Mouse (Mus musculus) ES-E14 (cell line): ENCODE data around the gene Vcl.

Experiments
- CHD2 ChIP-seq: IDR thresholded peaks from 2 replicates; pipeline ENCODE4 v1.6.1; 2014; ENCODE audit warnings: mild to moderate bottlenecking, low read depth, low read length, inconsistent platforms
- HCFC1 ChIP-seq: IDR thresholded peaks from 2 replicates; pipeline ENCODE4 v1.6.1; 2012; ENCODE audit warnings: low read length, inconsistent platforms, borderline replicate concordance; ENCODE audit not compliant: insufficient read depth
- MAFK ChIP-seq: IDR thresholded peaks from 2 replicates; pipeline ENCODE4 v1.6.1; 2014; ENCODE audit warnings: mild to moderate bottlenecking, low read depth, low read length, inconsistent platforms; ENCODE audit not compliant: insufficient read depth
- ZC3H11A ChIP-seq: IDR thresholded peaks from 2 replicates; pipeline ENCODE4 v1.6.1; 2012; ENCODE audit warnings: low read depth, mild to moderate bottlenecking, inconsistent platforms, low read length, borderline replicate concordance
- ZNF384 ChIP-seq: IDR thresholded peaks from 2 replicates; pipeline ENCODE4 v1.6.1; 2012; ENCODE audit warnings: low read depth, low read length, inconsistent platforms

DNA sequence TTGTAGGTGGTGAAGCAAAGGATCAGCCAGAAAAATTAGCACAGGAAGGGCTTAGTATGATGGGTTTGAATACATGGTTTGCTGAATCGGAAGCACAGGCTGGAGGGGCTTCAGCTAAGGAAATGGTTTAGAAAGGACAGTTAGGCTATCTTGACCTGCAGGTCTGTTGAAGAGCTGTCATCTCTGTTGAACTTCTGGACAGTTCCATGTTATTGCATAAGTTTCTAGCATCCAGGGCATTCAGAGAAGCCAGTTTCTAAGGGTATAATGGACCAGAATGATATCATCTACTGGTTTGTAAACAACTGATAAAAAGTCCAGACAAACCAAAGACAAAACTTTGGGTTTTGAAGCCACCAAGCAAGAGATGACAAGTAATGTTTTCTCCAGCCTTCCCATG lies 33.7 kb downstream of the Vcl start:
- TF ChIP-seq CHD2 (no peak), ZC3H11A (no peak), ZNF384 (no peak), MAFK (no peak), HCFC1 (no peak)
